ENCODE assay signal across 10 mouse cellular contexts in genomic region chr1:138487569-138487968, GRCm38 (mm10).
DNase-seq lines count a peak whose midpoint lies in the region; ATAC-seq and TF ChIP-seq lines count a peak whose summit lies in the region.
"Had no signal": no experiment of that assay in that cellular context is flagged by ENCODE, and none has a peak within 500 bp of the region (broad histone marks: within the 10 kb centered on the region; RNA-seq: fewer than 3 reads in every experiment).

No protein-coding gene starts in this region.

- H3K4me2 ChIP-seq in hindbrain, postnatal 0 days (ENCODE audit: low read depth, low read length): no peak overlapping the region
- H3K4me2 ChIP-seq in lung, embryonic 14.5 days: no peak overlapping the region

- H3K36me3 ChIP-seq in hindbrain, postnatal 0 days (ENCODE audit: insufficient read depth, low read length): no peaks in the 10 kb centered on the region
- H3K36me3 ChIP-seq in hindbrain, embryonic 10.5 days: peaks cover 8% of the 10 kb centered on the region; the same call in 1 of the 2 replicates
- H3K36me3 ChIP-seq in lung, embryonic 14.5 days (ENCODE audit: insufficient read depth): peaks cover 5% of the 10 kb centered on the region; the same call in 1 of the 2 replicates

- H3K4me1 ChIP-seq in hindbrain, postnatal 0 days (ENCODE audit: insufficient read depth, low read length): no peaks in the 10 kb centered on the region
- H3K4me1 ChIP-seq in hindbrain, embryonic 10.5 days (replicated peaks): no peaks in the 10 kb centered on the region
- no peaks in the 10 kb centered on the region for H3K4me1 ChIP-seq in lung, embryonic 14.5 days (ENCODE audit: insufficient read depth)
- H3K4me1 ChIP-seq: embryonic facial prominence, embryonic 10.5 days had no signal

- H3K9ac ChIP-seq in hindbrain, postnatal 0 days (replicated peaks; ENCODE audit: low read length): no peak overlapping the region
- no peak overlapping the region for H3K9ac ChIP-seq in lung, embryonic 14.5 days

- no peaks in the 10 kb centered on the region for H3K9me3 ChIP-seq in hindbrain, postnatal 0 days (ENCODE audit: low read length)
- no peaks in the 10 kb centered on the region for H3K9me3 ChIP-seq in hindbrain, embryonic 10.5 days
- no peaks in the 10 kb centered on the region for H3K9me3 ChIP-seq in lung, embryonic 14.5 days (ENCODE audit: low read depth, low read length)
- H3K9me3 ChIP-seq: embryonic facial prominence, embryonic 10.5 days had no signal

- WGBS in hindbrain, postnatal 0 days: 84% methylated on average over 5 of the region's 5 CpGs
- WGBS in hindbrain, embryonic 10.5 days: 87% methylated on average over 5 of the region's 5 CpGs
- 75% methylated on average over 5 of the region's 5 CpGs for WGBS in lung, embryonic 14.5 days

- H3K27ac ChIP-seq in hindbrain, postnatal 0 days: no peak overlapping the region
- no peak overlapping the region for H3K27ac ChIP-seq in hindbrain, embryonic 10.5 days
- no peak overlapping the region for H3K27ac ChIP-seq in lung, embryonic 14.5 days (ENCODE audit: low read depth)
- H3K27ac ChIP-seq: embryonic facial prominence, embryonic 10.5 days had no signal

- no peaks in the 10 kb centered on the region for H3K27me3 ChIP-seq in hindbrain, postnatal 0 days (ENCODE audit: insufficient read depth, low read length)
- no peaks in the 10 kb centered on the region for H3K27me3 ChIP-seq in hindbrain, embryonic 10.5 days (ENCODE audit: insufficient read depth, poor library complexity, severe bottlenecking)
- no peaks in the 10 kb centered on the region for H3K27me3 ChIP-seq in lung, embryonic 14.5 days (ENCODE audit: insufficient read depth, low read length)

- no peak for ATAC-seq in hindbrain, postnatal 0 days
- peak; percentile 35; the same call in 1 of the 2 replicates for ATAC-seq in lung, embryonic 14.5 days (ENCODE audit: insufficient read depth)
- ATAC-seq: forebrain, embryonic 14.5 days had no signal

- peak; percentile 32; the same call in 1 of the 2 replicates for TF ChIP-seq CTCF in hindbrain, postnatal 0 days (IDR thresholded peaks at IDR 0.05; ENCODE audit: low read depth)
- TF ChIP-seq CTCF in lung, embryonic 14.5 days (IDR thresholded peaks at IDR 0.05; ENCODE audit: low read depth): peak; percentile 46

- no peak overlapping the region for H3K4me3 ChIP-seq in hindbrain, postnatal 0 days (ENCODE audit: low read length)
- H3K4me3 ChIP-seq in hindbrain, embryonic 10.5 days: no peak overlapping the region
- H3K4me3 ChIP-seq in lung, embryonic 14.5 days (ENCODE audit: low read depth, low read length): no peak overlapping the region
- H3K4me3 ChIP-seq: embryonic facial prominence, embryonic 10.5 days had no signal

- DNase-seq in hindbrain, postnatal 0 days (ENCODE audit: low spot score): no peak
- DNase-seq in hindbrain, embryonic 10.5 days (ENCODE audit: low spot score): no peak
- DNase-seq in thymus, postnatal 0 days (ENCODE audit: low spot score): peak; percentile 25
- DNase-seq in thymus, adult 18-20 months: no peak
- peak; percentile 30 for DNase-seq in lung, embryonic 14.5 days
- no peak for DNase-seq in testis, postnatal 10 days (ENCODE audit: low spot score)
- no peak for DNase-seq in neural tube, embryonic 10.5 days (ENCODE audit: extremely low spot score, low spot score)
- DNase-seq in yolk sac, embryonic 10.5 days (ENCODE audit: low spot score): no peak

Comparison
In these comparisons a context has a peak if more than half of its experiments do, and no peak if none do; other contexts are left out.
1. DNase-seq: peak in thymus, postnatal 0 days (single experiment) and lung, embryonic 14.5 days (single experiment); none in hindbrain, postnatal 0 days (single experiment), hindbrain, embryonic 10.5 days (single experiment), thymus, adult 18-20 months (0 of 2), testis, postnatal 10 days (single experiment), neural tube, embryonic 10.5 days (single experiment) and yolk sac, embryonic 10.5 days (single experiment).